Mouse (Mus musculus): ENCODE results near the gene Ppp1r14c.
A peak's percentile ranks its signal among the peaks of the same experiment; 100 is the strongest.

DNA sequence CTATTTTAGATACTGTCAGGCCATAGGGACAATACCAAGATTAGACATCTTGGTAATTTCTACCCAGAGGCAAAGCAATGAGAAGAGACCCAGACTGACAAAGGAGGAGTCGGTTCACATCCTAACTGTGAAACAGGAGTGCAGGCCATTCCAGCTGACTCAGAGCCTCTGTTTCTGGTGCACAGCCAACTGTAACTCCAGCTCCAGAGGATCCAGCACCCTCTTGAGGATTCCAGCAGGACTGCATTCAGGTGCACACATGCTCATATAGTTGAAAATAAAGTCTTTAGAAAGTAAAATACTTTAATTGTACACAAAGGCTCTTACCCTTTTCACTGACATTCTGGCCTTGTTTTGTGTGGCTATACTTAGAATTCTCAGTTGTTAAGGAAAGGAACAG is 40.4 kb upstream of the Ppp1r14c start:
- TF ChIP-seq CTCF (IDR thresholded peaks at IDR 0.05; ENCODE audit: low read depth) (peak; percentile 74), EP300 (optimal IDR thresholded peaks at IDR 0.05) (no peak)

Measured in stomach, postnatal 0 days (tissue).